Mouse (Mus musculus) stomach, adult 2 months (tissue): ENCODE measurements around the gene Cxcl16. TPM values are rescaled to one million over a fixed set of nuclear protein-coding genes. Genes with fewer than 3 reads are reported as not detected.

Experiments
- polyA plus RNA-seq: library from polyadenylated mRNA; depleted of rRNA; stranded (reverse); fragments of >200 nt; gene quantifications from 2 replicates; pipeline ENCODE4 v1.2.3, GENCODE M21; 2012; rRNA removed

The Cxcl16 gene
- polyA plus RNA-seq = 14.1 and 16.5 TPM in 2 replicates

GRCm38 (mm10) chr11:70459601-70460101 lies at the start of gene Cxcl16:
Gene Cxcl16 (minus strand): TSS chr11:70459984.

GRCm38 (mm10) chr11:70504970-70505369 lies 45.2 kb upstream of the Cxcl16 start, which contains the start of gene Tm4sf5:
Gene Tm4sf5 (plus strand): TSS chr11:70505244.

GRCm38 (mm10) chr11:70458688-70459600 lies 840 bp downstream of the Cxcl16 start, which contains the start of gene Zmynd15:
Gene Zmynd15 (plus strand): TSS chr11:70459433.

GRCm38 (mm10) chr11:70451797-70452498 lies 7.8 kb downstream of the Cxcl16 start, which contains the start of gene Med11:
Gene Med11 (plus strand): TSS chr11:70451919.

GRCm38 (mm10) chr11:70432048-70432894 lies 27.5 kb downstream of the Cxcl16 start, which contains the start of gene Arrb2:
Gene Arrb2 (plus strand): TSS chr11:70432635.

GRCm38 (mm10) chr11:70409594-70410296 lies 50.0 kb downstream of the Cxcl16 start, which contains the start of gene Pelp1:
Gene Pelp1 (minus strand): TSS chr11:70410031.

Other genes starting within 250 kb of the Cxcl16 start
- 36.1 and 38.9 TPM in 2 replicates for gene Slc16a11, start 247.2 kb downstream of the Cxcl16 start, polyA plus RNA-seq
- gene Slc16a13, start 238.9 kb downstream of the Cxcl16 start, polyA plus RNA-seq = 3.0 and 3.9 TPM in 2 replicates
- gene Bcl6b, start 230.2 kb downstream of the Cxcl16 start, polyA plus RNA-seq = 1.9 and 2.1 TPM in 2 replicates
- gene 0610010K14Rik, start 222.1 kb downstream of the Cxcl16 start, polyA plus RNA-seq = 20.2 and 24.1 TPM in 2 replicates
- 4.3 and 5.2 TPM in 2 replicates for gene Gm21988, start 220.2 kb downstream of the Cxcl16 start, polyA plus RNA-seq
- gene Rnasek, start 220.1 kb downstream of the Cxcl16 start, polyA plus RNA-seq = 128 and 152 TPM in 2 replicates
- gene Alox12, start 204.6 kb downstream of the Cxcl16 start, polyA plus RNA-seq = 3.8 and 5.6 TPM in 2 replicates
- 0.29 and 0.41 TPM in 2 replicates for gene Alox12e, start 137.4 kb downstream of the Cxcl16 start, polyA plus RNA-seq
- gene Alox15, start 108.0 kb downstream of the Cxcl16 start, polyA plus RNA-seq = 3.4 and 10.5 TPM in 2 replicates
- 9.3 and 10.3 TPM in 2 replicates for gene Pelp1, start 50.0 kb downstream of the Cxcl16 start, polyA plus RNA-seq
- 16.9 and 23.4 TPM in 2 replicates for gene Arrb2, start 27.3 kb downstream of the Cxcl16 start, polyA plus RNA-seq
- gene Med11, start 8.1 kb downstream of the Cxcl16 start, polyA plus RNA-seq = 6.9 and 7.9 TPM in 2 replicates
- gene Zmynd15, start 551 bp downstream of the Cxcl16 start, polyA plus RNA-seq = 2.3 TPM in 2 replicates
- gene Tm4sf5, start 45.3 kb upstream of the Cxcl16 start, polyA plus RNA-seq = 9.1 and 10.4 TPM in 2 replicates
- gene Vmo1, start 54.6 kb upstream of the Cxcl16 start, polyA plus RNA-seq = not detected in 2 replicates
- gene Gltpd2, start 59.2 kb upstream of the Cxcl16 start, polyA plus RNA-seq = 0.10 TPM in 1 of 2 replicates, not detected in the other
- 154 and 176 TPM in 2 replicates for gene Psmb6, start 65.4 kb upstream of the Cxcl16 start, polyA plus RNA-seq
- gene Gm40193, start 73.0 kb upstream of the Cxcl16 start, polyA plus RNA-seq = not detected in 2 replicates
- gene Pld2, start 80.1 kb upstream of the Cxcl16 start, polyA plus RNA-seq = 25.1 and 27.7 TPM in 2 replicates
- gene Mink1, start 102.9 kb upstream of the Cxcl16 start, polyA plus RNA-seq = 57.1 and 69.6 TPM in 2 replicates
- gene 4930544D05Rik, start 155.9 kb upstream of the Cxcl16 start, polyA plus RNA-seq = not detected in 2 replicates
- gene Chrne, start 159.2 kb upstream of the Cxcl16 start, polyA plus RNA-seq = 0.42 TPM in 1 of 2 replicates, not detected in the other
- gene Gp1ba, start 179.1 kb upstream of the Cxcl16 start, polyA plus RNA-seq = 0.05 and 0.16 TPM in 2 replicates
- gene Rnf167, start 187.3 kb upstream of the Cxcl16 start, polyA plus RNA-seq = 33.9 and 37.1 TPM in 2 replicates
- gene Slc25a11, start 187.5 kb upstream of the Cxcl16 start, polyA plus RNA-seq = 46.6 and 58.0 TPM in 2 replicates
- 1,547 and 3,714 TPM in 2 replicates for gene Pfn1, start 194.7 kb upstream of the Cxcl16 start, polyA plus RNA-seq
- gene Eno3, start 197.2 kb upstream of the Cxcl16 start, polyA plus RNA-seq = 17.5 and 26.2 TPM in 2 replicates
- 8.1 and 8.5 TPM in 2 replicates for gene Spag7, start 209.4 kb upstream of the Cxcl16 start, polyA plus RNA-seq
- gene Camta2, start 228.1 kb upstream of the Cxcl16 start, polyA plus RNA-seq = 17.7 and 19.8 TPM in 2 replicates
- gene Inca1, start 240.2 kb upstream of the Cxcl16 start, polyA plus RNA-seq = 0.63 and 1.0 TPM in 2 replicates
- 42.2 and 58.4 TPM in 2 replicates for gene Kif1c, start 240.6 kb upstream of the Cxcl16 start, polyA plus RNA-seq